Mouse (Mus musculus) hindbrain, embryonic 10.5 days (tissue): ENCODE measurements around the gene Sec23b. TPM values are rescaled to one million over a fixed set of nuclear protein-coding genes. Genes with fewer than 3 reads are reported as not detected.
"Not testable (repeated sequence)": the region's sequence is repeated elsewhere in the genome, so short reads cannot be mapped to it uniquely, and the experiment has no call there.

ENCODE experiments used
- DNase-seq: peaks from one replicate; pipeline ENCODE4 v3.0.0-alpha.2; 2017; ENCODE audit warnings: low spot score
- H3K27ac ChIP-seq: fragments of 300-500 bp; sonication (generic); 2 replicates; pipeline ENCODE4 v1.5.1; 2016; ENCODE audit warnings: mild to moderate bottlenecking, moderate library complexity
- H3K27me3 ChIP-seq: fragments of 300-500 bp; sonication (generic); 2 replicates; pipeline ENCODE4 v1.6.1; 2016; ENCODE audit warnings: mild to moderate bottlenecking; ENCODE audit not compliant: poor library complexity, insufficient read depth, severe bottlenecking
- H3K36me3 ChIP-seq: fragments of 300-500 bp; sonication (generic); 2 replicates; pipeline ENCODE4 v1.6.1; 2016; ENCODE audit warnings: mild to moderate bottlenecking, moderate library complexity
- H3K4me1 ChIP-seq: fragments of 300-500 bp; sonication (generic); replicated peaks from 2 replicates; pipeline ENCODE4 v1.6.1; 2016; ENCODE audit warnings: mild to moderate bottlenecking
- H3K4me3 ChIP-seq: fragments of 300-500 bp; sonication (generic); 2 replicates; pipeline ENCODE4 v1.5.1; 2016; ENCODE audit warnings: mild to moderate bottlenecking, moderate library complexity
- H3K9me3 ChIP-seq: fragments of 300-500 bp; sonication (generic); 2 replicates; pipeline ENCODE4 v1.6.1; 2016; ENCODE audit warnings: mild to moderate bottlenecking, moderate library complexity
- WGBS: fragments of 180-500 bp; shearing (Covaris S2); methylation state at CpG from one replicate; pipeline ENCODE4 v1.1.7; 2016; 5-methylcytosine and 5-hydroxymethylcytosine counted together
- polyA plus RNA-seq: library from polyadenylated mRNA; unstranded; fragments of >200 nt; fragmentation: Nextera tagmentation; extraction: Ambion mirVana; gene quantifications from 2 replicates; pipeline ENCODE4 v1.2.1, GENCODE M21; 2016

Gene Sec23b
- polyA plus RNA-seq, 1 experiment from 2014 or later = 120 TPM

GRCm38 (mm10) chr2:144550529-144550928, 5.5 kb upstream of the Sec23b start, which contains the start of gene Rbbp9:
TSS of gene Rbbp9 (minus strand) at chr2:144550869.
- H3K27ac ChIP-seq = peak within 1 kb of the TSS; percentile 96
- under 1% methylated on average over 17 of the region's 17 CpGs for WGBS

GRCm38 (mm10) chr2:144553905-144554304, 2.1 kb upstream of the Sec23b start:
- no peak for DNase-seq
- H3K9me3 ChIP-seq = no peaks in the 10 kb centered on the region
- H3K27ac ChIP-seq = no peak overlapping the region
- H3K36me3 ChIP-seq = peaks cover under 1% of the 10 kb centered on the region; the same call in 1 of the 2 replicates
- no peak overlapping the region for H3K4me3 ChIP-seq
- WGBS = 92% methylated on average over 3 of the region's 3 CpGs
- H3K27me3 ChIP-seq = no peaks in the 10 kb centered on the region
- H3K4me1 ChIP-seq = peaks cover 15% of the 10 kb centered on the region

More at GRCm38 (mm10) chr2:144550529-144550928, 5.5 kb upstream of the Sec23b start, which contains the start of gene Rbbp9:
- peak; percentile 84 for DNase-seq
- no peaks in the 10 kb centered on the region for H3K9me3 ChIP-seq
- H3K4me1 ChIP-seq = peaks cover 4% of the 10 kb centered on the region
- H3K27me3 ChIP-seq = no peaks in the 10 kb centered on the region
- peak within 1 kb of the TSS; percentile 81 for H3K4me3 ChIP-seq
- peaks cover 24% of the 10 kb centered on the region for H3K36me3 ChIP-seq

GRCm38 (mm10) chr2:144555286-144555819, 676 bp upstream of the Sec23b start:
- WGBS = 4% methylated on average over 14 of the region's 14 CpGs
- peak overlapping the region; percentile 85 for H3K4me3 ChIP-seq
- peaks cover 15% of the 10 kb centered on the region for H3K4me1 ChIP-seq
- no peaks in the 10 kb centered on the region for H3K27me3 ChIP-seq
- DNase-seq = no peak
- H3K27ac ChIP-seq = peak overlapping the region; percentile 91
- H3K9me3 ChIP-seq = no peaks in the 10 kb centered on the region
- H3K36me3 ChIP-seq = peaks cover 15% of the 10 kb centered on the region

GRCm38 (mm10) chr2:144588723-144589122, 32.7 kb downstream of the Sec23b start:
- WGBS = 81% methylated on average over 4 of the region's 4 CpGs
- peaks cover 76% of the 10 kb centered on the region for H3K36me3 ChIP-seq

GRCm38 (mm10) chr2:144593036-144593435, 37.0 kb downstream of the Sec23b start:
- WGBS = 72% methylated on average over 8 of the region's 8 CpGs

More at GRCm38 (mm10) chr2:144588723-144589122, 32.7 kb downstream of the Sec23b start:
- no peak overlapping the region for H3K4me3 ChIP-seq
- H3K9me3 ChIP-seq = no peaks in the 10 kb centered on the region
- 0 out of 2 replicates have a peak, but pooled peaks cover 2% of the 10 kb centered on the region for H3K4me1 ChIP-seq
- H3K27ac ChIP-seq = no peak overlapping the region
- DNase-seq = no peak
- H3K27me3 ChIP-seq = no peaks in the 10 kb centered on the region

GRCm38 (mm10) chr2:144593951-144594651, 38.1 kb downstream of the Sec23b start, which contains the start of gene Smim26:
TSS of gene Smim26 (plus strand) at chr2:144594054.
- H3K27me3 ChIP-seq = no peaks in the 10 kb centered on the region
- peak within 1 kb of the TSS; percentile 70 for H3K4me3 ChIP-seq
- no peaks in the 10 kb centered on the region for H3K9me3 ChIP-seq
- DNase-seq = peak; percentile 79
- peaks cover 8% of the 10 kb centered on the region for H3K4me1 ChIP-seq
- WGBS = 4% methylated on average over 31 of the region's 31 CpGs
- H3K27ac ChIP-seq = peak within 1 kb of the TSS; percentile 82
- peaks cover 30% of the 10 kb centered on the region for H3K36me3 ChIP-seq

More at GRCm38 (mm10) chr2:144593036-144593435, 37.0 kb downstream of the Sec23b start:
- H3K9me3 ChIP-seq, H3K27ac ChIP-seq, H3K4me1 ChIP-seq, DNase-seq, H3K27me3 ChIP-seq, H3K4me3 ChIP-seq: not testable (repeated sequence)
- H3K36me3 ChIP-seq = peaks cover 40% of the 10 kb centered on the region

GRCm38 (mm10) chr2:144598006-144598405, 42.0 kb downstream of the Sec23b start:
- H3K36me3 ChIP-seq = peaks cover 8% of the 10 kb centered on the region; the same call in 1 of the 2 replicates
- WGBS = 71% methylated on average over 2 of the region's 2 CpGs

GRCm38 (mm10) chr2:144599831-144600687, 44.0 kb downstream of the Sec23b start, which contains the start of gene Dtd1:
TSS of gene Dtd1 (plus strand) at chr2:144599897.
- Histone ChIP-seq H3K4me3 (peak within 1 kb of the TSS; percentile 73), H3K27me3 (peaks cover 3% of the 10 kb centered on the region; the same call in 1 of the 2 replicates), H3K27ac (peak within 1 kb of the TSS; percentile 93), H3K9me3 (no peaks in the 10 kb centered on the region), H3K36me3 (peaks cover 8% of the 10 kb centered on the region; the same call in 1 of the 2 replicates), H3K4me1 (peaks cover 7% of the 10 kb centered on the region; the same call in 1 of the 2 replicates)
- 2% methylated on average over 49 of the region's 50 CpGs for WGBS
- peak; percentile 85 for DNase-seq

More at GRCm38 (mm10) chr2:144598006-144598405, 42.0 kb downstream of the Sec23b start:
- Histone ChIP-seq H3K27ac (no peak overlapping the region), H3K4me1 (peaks cover 15% of the 10 kb centered on the region), H3K9me3 (no peaks in the 10 kb centered on the region), H3K27me3 (peaks cover 3% of the 10 kb centered on the region; the same call in 1 of the 2 replicates), H3K4me3 (no peak overlapping the region)
- no peak for DNase-seq

- peaks cover 3% of the 10 kb centered on the region; the same call in 1 of the 2 replicates for H3K27me3 ChIP-seq
- no peak overlapping the region for H3K4me3 ChIP-seq
- H3K36me3 ChIP-seq = no peaks in the 10 kb centered on the region
- 90% methylated on average over 1 of the region's 1 CpGs for WGBS
- H3K4me1 ChIP-seq = peaks cover 7% of the 10 kb centered on the region; the same call in 1 of the 2 replicates
- no peak for DNase-seq
- H3K9me3 ChIP-seq = no peaks in the 10 kb centered on the region
- no peak overlapping the region for H3K27ac ChIP-seq
These were observed 45.5 kb downstream of the Sec23b start for GRCm38 (mm10) chr2:144601576-144601975.

GRCm38 (mm10) chr2:144613956-144614355, 57.9 kb downstream of the Sec23b start:
- 93% methylated on average over 6 of the region's 6 CpGs for WGBS
- DNase-seq = no peak

GRCm38 (mm10) chr2:144617074-144617874, 61.2 kb downstream of the Sec23b start:
- H3K4me3 ChIP-seq = no peak overlapping the region
- peaks cover 13% of the 10 kb centered on the region for H3K4me1 ChIP-seq
- no peak overlapping the region for H3K27ac ChIP-seq
- no peaks in the 10 kb centered on the region for H3K27me3 ChIP-seq
- WGBS = 90% methylated on average over 16 of the region's 16 CpGs
- no peak for DNase-seq
- no peaks in the 10 kb centered on the region for H3K36me3 ChIP-seq
- no peaks in the 10 kb centered on the region for H3K9me3 ChIP-seq

More at GRCm38 (mm10) chr2:144613956-144614355, 57.9 kb downstream of the Sec23b start:
- no peaks in the 10 kb centered on the region for H3K36me3 ChIP-seq
- H3K27ac ChIP-seq = no peak overlapping the region
- H3K27me3 ChIP-seq = no peaks in the 10 kb centered on the region
- no peak overlapping the region for H3K4me3 ChIP-seq
- H3K9me3 ChIP-seq = no peaks in the 10 kb centered on the region
- H3K4me1 ChIP-seq = no peaks in the 10 kb centered on the region
